Mouse (Mus musculus) bone marrow, adult 2 months (tissue): Measurements from ENCODE around the gene Glrb.

Experiments used
- CTCF ChIP-seq: fragments of 200-500 bp; IDR thresholded peaks from 2 replicates; pipeline ENCODE4 v1.5.1; 2011; ENCODE audit warnings: low read length, control low read depth; ENCODE audit not compliant: control insufficient read depth, insufficient read depth
- POLR2A ChIP-seq: fragments of 200-500 bp; IDR thresholded peaks from 2 replicates; pipeline ENCODE4 v1.6.1; 2011; ENCODE audit warnings: low read depth, mild to moderate bottlenecking, control low read depth, low read length, borderline replicate concordance; ENCODE audit not compliant: control insufficient read depth

DNA sequence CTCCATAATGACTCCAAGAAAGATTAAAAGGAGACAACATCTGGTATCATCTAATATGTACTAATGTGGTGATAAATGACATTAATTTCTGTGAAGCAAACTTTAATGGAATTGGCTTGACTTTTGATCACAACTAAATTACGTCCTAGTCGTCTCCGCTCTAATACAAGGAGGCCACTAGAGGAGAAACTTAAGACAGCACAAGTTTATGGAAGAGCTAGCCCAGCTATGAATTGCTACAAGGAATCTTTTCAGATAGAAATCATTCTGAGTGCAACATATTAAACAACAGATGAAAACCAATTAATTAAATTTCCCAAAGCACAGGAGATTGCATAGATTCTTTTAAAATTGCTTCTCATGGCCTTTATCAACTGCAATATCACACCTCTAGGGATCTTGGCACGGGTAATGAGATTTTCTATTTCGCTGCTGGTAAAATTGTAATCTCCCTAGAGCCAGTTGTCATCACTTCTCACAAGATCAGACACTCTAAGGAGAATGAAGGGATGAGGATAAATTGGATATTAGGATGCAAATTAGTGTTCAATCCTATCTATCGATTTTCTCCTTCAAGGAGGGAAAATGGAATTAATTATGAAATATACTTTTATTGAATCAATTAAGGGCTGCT, 32.7 kb downstream of the Glrb start:
- TF ChIP-seq CTCF (no peak), POLR2A (no peak)
